Mouse (Mus musculus) CH12.LX (cell line): ENCODE measurements around the gene Spred2. TPM values are rescaled to one million over a fixed set of nuclear protein-coding genes. Genes with fewer than 3 reads are reported as not detected.

Source experiments
- DNase-seq: peaks from one replicate; pipeline ENCODE4 v3.0.0-alpha.2; 2013; ENCODE audit errors: extremely low read depth
- H3K27ac ChIP-seq: 2 replicates; pipeline ENCODE4 v1.5.1; 2012; ENCODE audit warnings: low read depth, mild to moderate bottlenecking, control low read depth, moderate library complexity; ENCODE audit not compliant: insufficient read depth
- H3K27me3 ChIP-seq: replicated peaks from 2 replicates; pipeline ENCODE3; 2012; ENCODE audit warnings: inconsistent platforms
- H3K36me3 ChIP-seq, 2 experiments: replicated peaks in 1 of 2; 2 replicates each; pipeline versions ENCODE3 to v1.6.1; 2012; ENCODE audit warnings: inconsistent platforms in 1 of 2, low read length in 1 of 2, mild to moderate bottlenecking in 1 of 2, mixed read lengths in 1 of 2, moderate library complexity in 1 of 2; ENCODE audit not compliant: control insufficient read depth in 1 of 2, insufficient read depth in 1 of 2
- H3K4me1 ChIP-seq, 2 experiments: 2 replicates each; pipeline ENCODE4 v1.6.1; 2012; ENCODE audit warnings: inconsistent platforms in 1 of 2, moderate library complexity in 1 of 2; ENCODE audit not compliant: insufficient read depth in 2 of 2, control insufficient read depth in 1 of 2
- H3K4me2 ChIP-seq: 2 replicates; pipeline ENCODE4 v1.6.1; 2012; ENCODE audit warnings: low read depth, mild to moderate bottlenecking, control low read depth; ENCODE audit not compliant: poor library complexity, insufficient read depth, severe bottlenecking
- H3K4me3 ChIP-seq, 3 experiments: fragments of 150-350 bp in 1 of 3; sonication (generic) in 1 of 3; replicated peaks in 1 of 3; 2 replicates each; pipeline versions ENCODE3 to v1.5.1; 2011 to 2012; ENCODE audit warnings: low read depth in 2 of 3, low read length in 2 of 3, mild to moderate bottlenecking in 2 of 3, moderate library complexity in 2 of 3, control low read depth in 1 of 3, improper control_type of control experiment in 1 of 3, inconsistent platforms in 1 of 3, mixed read lengths in 1 of 3; ENCODE audit not compliant: poor library complexity in 1 of 3
- H3K79me2 ChIP-seq: replicated peaks from 2 replicates; pipeline ENCODE4 v1.6.1; 2012; ENCODE audit warnings: mild to moderate bottlenecking, moderate library complexity; ENCODE audit not compliant: control insufficient read depth, poor library complexity, insufficient read depth, severe bottlenecking; ENCODE audit errors: extremely low read depth
- H3K9ac ChIP-seq: 2 replicates; pipeline ENCODE4 v1.6.1; 2012; ENCODE audit warnings: low read depth, mild to moderate bottlenecking, control low read depth, moderate library complexity; ENCODE audit not compliant: insufficient read depth
- H3K9me3 ChIP-seq: replicated peaks from 2 replicates; pipeline ENCODE3; 2012; ENCODE audit warnings: low read length, inconsistent platforms, mixed read lengths
- CHD2 ChIP-seq: IDR thresholded peaks from 2 replicates; pipeline ENCODE4 v1.6.1; 2011; ENCODE audit warnings: low read length, improper control_type of control experiment
- CTCF ChIP-seq, 2 experiments: IDR thresholded peaks in 1 of 2; conservative IDR thresholded peaks in 1 of 2; 2 replicates each; pipeline ENCODE4 v1.5.1; 2011 to 2012; ENCODE audit warnings: low read depth in 2 of 2, low read length in 2 of 2, improper control_type of control experiment in 1 of 2, inconsistent platforms in 1 of 2, mild to moderate bottlenecking in 1 of 2, moderate library complexity in 1 of 2
- GABPA ChIP-seq: IDR thresholded peaks from 2 replicates; pipeline ENCODE4 v1.6.1; 2012; ENCODE audit warnings: low read depth, low read length, improper control_type of control experiment, inconsistent platforms; ENCODE audit not compliant: insufficient replicate concordance
- HCFC1 ChIP-seq: IDR thresholded peaks from 2 replicates; pipeline ENCODE4 v1.6.1; 2012; ENCODE audit warnings: low read depth, mild to moderate bottlenecking, inconsistent platforms, low read length, improper control_type of control experiment
- JUND ChIP-seq: conservative IDR thresholded peaks from 2 replicates; pipeline ENCODE4 v1.6.1; 2011; ENCODE audit warnings: low read depth, low read length, improper control_type of control experiment
- KAT2A ChIP-seq: IDR thresholded peaks from 2 replicates; pipeline ENCODE4 v1.6.1; 2012; ENCODE audit warnings: low read length, improper control_type of control experiment, inconsistent platforms; ENCODE audit not compliant: insufficient replicate concordance
- MAFK ChIP-seq: IDR thresholded peaks from 2 replicates; pipeline ENCODE4 v1.6.1; 2011; ENCODE audit warnings: low read length, improper control_type of control experiment; ENCODE audit not compliant: insufficient replicate concordance
- MAX ChIP-seq: IDR thresholded peaks from 2 replicates; pipeline ENCODE4 v1.6.1; 2011; ENCODE audit warnings: low read length, improper control_type of control experiment
- MAZ ChIP-seq: IDR thresholded peaks from 2 replicates; pipeline ENCODE4 v1.6.1; 2012; ENCODE audit warnings: low read depth, mild to moderate bottlenecking, inconsistent platforms, low read length, improper control_type of control experiment, moderate library complexity
- MEF2A ChIP-seq: IDR thresholded peaks from 2 replicates; pipeline ENCODE4 v1.6.1; 2014; ENCODE audit warnings: low read depth, mild to moderate bottlenecking, inconsistent platforms, low read length, improper control_type of control experiment, borderline replicate concordance
- MYC ChIP-seq: IDR thresholded peaks from 2 replicates; pipeline ENCODE4 v1.6.1; 2011; ENCODE audit warnings: low read depth, mild to moderate bottlenecking, improper control_type of control experiment, low read length
- NRF1 ChIP-seq: IDR thresholded peaks from 2 replicates; pipeline ENCODE4 v1.6.1; 2014; ENCODE audit warnings: low read depth, mild to moderate bottlenecking, inconsistent platforms, low read length, improper control_type of control experiment, moderate library complexity
- PAX5 ChIP-seq: IDR thresholded peaks from 2 replicates; pipeline ENCODE4 v1.6.1; 2012; ENCODE audit warnings: low read length, inconsistent platforms, mixed read lengths
- RCOR1 ChIP-seq: conservative IDR thresholded peaks from 2 replicates; pipeline ENCODE4 v1.6.1; 2012; ENCODE audit warnings: low read depth, mild to moderate bottlenecking, inconsistent platforms, low read length, improper control_type of control experiment
- SIN3A ChIP-seq: IDR thresholded peaks from 2 replicates; pipeline ENCODE4 v1.6.1; 2012; ENCODE audit warnings: low read length, improper control_type of control experiment, inconsistent platforms
- SMC3 ChIP-seq: IDR thresholded peaks from 2 replicates; pipeline ENCODE4 v1.6.1; 2011; ENCODE audit warnings: low read depth, low read length, improper control_type of control experiment
- TBP ChIP-seq: conservative IDR thresholded peaks from 2 replicates; pipeline ENCODE4 v1.6.1; 2011; ENCODE audit warnings: low read depth, low read length, improper control_type of control experiment
- UBTF ChIP-seq: IDR thresholded peaks from 2 replicates; pipeline ENCODE4 v1.6.1; 2012; ENCODE audit warnings: low read depth, mild to moderate bottlenecking, inconsistent platforms, low read length, improper control_type of control experiment, moderate library complexity
- USF1 ChIP-seq: IDR thresholded peaks from 2 replicates; pipeline ENCODE4 v1.6.1; 2014; ENCODE audit warnings: low read depth, mild to moderate bottlenecking, inconsistent platforms, low read length, improper control_type of control experiment
- ZKSCAN1 ChIP-seq: IDR thresholded peaks from 2 replicates; pipeline ENCODE4 v1.6.1; 2012; ENCODE audit warnings: low read depth, inconsistent platforms, low read length, improper control_type of control experiment, borderline replicate concordance
- ZMIZ1 ChIP-seq: IDR thresholded peaks from 2 replicates; pipeline ENCODE4 v1.6.1; 2012; ENCODE audit warnings: low read depth, mild to moderate bottlenecking, inconsistent platforms, low read length, improper control_type of control experiment
- dilution Hi-C: fragments of 300-500 bp; cut with MboI; formaldehyde crosslinking; loops from 2 replicates; pipeline ENCODE4 v1.14.3; 2020; ENCODE audit warnings: low sequenced_read_pairs; ENCODE audit not compliant: extremely low pct_unique_long_range_greater_than_20kb, extremely low pct_ligation_motif_present
- in situ Hi-C: fragments of 300-500 bp; cut with MboI; formaldehyde crosslinking; loops from 3 replicates; pipeline ENCODE4 v1.14.3; 2019; ENCODE audit warnings: low sequenced_read_pairs, low pct_ligation_motif_present, low pct_unique_long_range_greater_than_20kb, mixed read lengths
- polyA plus RNA-seq: library from polyadenylated mRNA; unstranded; fragments of >175 nt; gene quantifications from 2 replicates; pipeline ENCODE4 v1.2.1, GENCODE M21; 2012; ENCODE audit warnings: low read depth; ENCODE audit not compliant: insufficient read length
- total RNA-seq, 2 experiments: library from RNA; depleted of rRNA; stranded (reverse); fragments of 300-350 nt in 1 of 2; fragments of >200 nt in 1 of 2; gene quantifications; 2 replicates each; pipeline ENCODE4 v1.2.3; 2012 to 2014

The Spred2 gene
- total and polyA plus RNA-seq, 3 experiments = 1.4 to 15.8 (median 4.2) TPM

GRCm38 (mm10) chr11:19966294-19966693 lies 42.1 kb downstream of the Spred2 start:
- Histone ChIP-seq H3K4me3 (no peak overlapping the region), H3K36me3 (peaks cover 2 to 51% of the 10 kb centered on the region in 2 experiments), H3K27ac (no peak overlapping the region), H3K4me1 (peaks cover 3 to 81% of the 10 kb centered on the region in 2 experiments; a peak in 2 of 4 replicates), H3K27me3 (no peaks in the 10 kb centered on the region), H3K79me2 (0 out of 2 replicates have a peak, but pooled peaks cover 2% of the 10 kb centered on the region), H3K9me3 (no peaks in the 10 kb centered on the region), H3K4me2 (no peak overlapping the region), H3K9ac (no peak overlapping the region)
- in situ Hi-C loops (no loop called here), dilution Hi-C loops (no loop called here)
- TF ChIP-seq PAX5 (no peak), USF1 (no peak), JUND (no peak), MEF2A (no peak), UBTF (no peak), KAT2A (no peak), MYC (no peak), GABPA (no peak), CHD2 (no peak), MAZ (no peak), TBP (no peak), CTCF (conservative IDR thresholded peaks at IDR 0.05 in 1 of 2, IDR thresholded peaks at IDR 0.05 in 1 of 2; ENCODE audit: low read depth in 2 of 2, low read length in 2 of 2) (no peak), RCOR1 (no peak), NRF1 (no peak), ZKSCAN1 (no peak), HCFC1 (no peak), ZMIZ1 (no peak)
- DNase-seq = no peak

- Histone ChIP-seq H3K9ac (no peak overlapping the region), H3K27ac (no peak overlapping the region), H3K79me2 (0 out of 2 replicates have a peak, but pooled peaks cover 2% of the 10 kb centered on the region), H3K36me3 (peaks cover 0 to 33% of the 10 kb centered on the region in 2 experiments), H3K9me3 (no peaks in the 10 kb centered on the region), H3K27me3 (no peaks in the 10 kb centered on the region)
- in situ Hi-C loops = no loop called here
- DNase-seq = no peak
- TF ChIP-seq SMC3 (no peak), CTCF (conservative IDR thresholded peaks at IDR 0.05 in 1 of 2, IDR thresholded peaks at IDR 0.05 in 1 of 2; ENCODE audit: low read depth in 2 of 2, low read length in 2 of 2) (no peak), MAX (no peak), SIN3A (no peak), MAFK (no peak), UBTF (no peak)
- TF ChIP-seq, all 38 proteins: peak for 0
- Histone ChIP-seq H3K4me2 (no peak overlapping the region), H3K4me3 (no peak overlapping the region), H3K4me1 (peaks cover 14 to 95% of the 10 kb centered on the region in 2 experiments; a peak in 3 of 4 replicates)
- dilution Hi-C loops = no loop called here
These were observed 45.4 kb downstream of the Spred2 start for GRCm38 (mm10) chr11:19969584-19969983.
